Mouse (Mus musculus) frontal cortex, adult 2 months (tissue): Measurements from ENCODE around the gene Ces2f. TPM values are rescaled to one million over a fixed set of nuclear protein-coding genes. Genes with fewer than 3 reads are reported as not detected.
A peak's percentile ranks its signal among the peaks of the same experiment; 100 is the strongest.
"Not testable (repeated sequence)": the region's sequence is repeated elsewhere in the genome, so short reads cannot be mapped to it uniquely, and the experiment has no call there.

Experiments used
- DNase-seq, 2 experiments: peaks; one replicate each; pipeline ENCODE4 v3.0.0; 2022; ENCODE audit warnings: low spot score in 1 of 2; ENCODE audit errors: extremely low spot score in 1 of 2
- polyA plus RNA-seq: library from polyadenylated mRNA; depleted of rRNA; stranded (reverse); fragments of >200 nt; gene quantifications from 2 replicates; pipeline ENCODE4 v1.2.3, GENCODE M21; 2012; rRNA removed

The Ces2f gene
- polyA plus RNA-seq: not detected in 2 replicates

DNA sequence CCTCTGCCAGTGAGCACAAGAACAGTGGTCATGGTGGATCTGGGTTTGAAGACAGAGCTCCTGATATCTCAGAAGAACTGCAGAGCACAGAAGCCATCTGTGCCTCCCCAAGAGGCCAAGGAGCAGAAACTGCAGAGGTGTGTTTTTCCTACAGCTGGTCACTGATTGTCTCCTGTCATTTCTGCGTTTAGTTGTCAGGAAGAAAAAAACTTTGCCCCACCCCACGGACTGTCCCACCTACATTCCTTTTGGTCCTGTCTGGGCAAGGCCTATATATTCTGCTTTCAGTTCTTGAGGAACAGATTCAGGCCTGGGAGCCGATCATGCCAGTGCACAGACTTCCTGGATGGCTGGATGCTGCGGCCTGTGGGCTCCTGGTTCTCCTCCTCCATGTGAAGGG, at the start of gene Ces2f:
Gene Ces2f, plus strand, starts transcription at position 301 of the 400 bp plus-strand sequence.
- no peak for DNase-seq

DNA sequence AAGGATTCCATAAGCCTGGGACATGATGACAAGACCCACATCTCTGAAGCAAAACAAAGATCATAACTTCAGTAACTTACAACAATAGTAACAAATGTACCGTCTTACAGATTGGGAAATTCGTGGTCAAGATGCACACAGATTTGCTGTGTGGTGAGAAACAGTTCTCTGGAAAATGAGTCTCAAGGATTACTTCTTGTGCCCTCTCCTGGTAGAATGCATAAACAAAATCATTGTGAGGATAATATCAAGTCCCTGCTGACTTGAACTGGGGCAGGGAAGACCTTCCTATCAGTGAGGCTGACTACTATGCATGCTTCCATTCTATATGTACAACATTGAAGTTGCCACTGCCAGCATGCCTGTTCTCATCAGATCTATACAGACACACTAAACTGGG, 45.4 kb upstream of the Ces2f start:
- DNase-seq: no peak

DNA sequence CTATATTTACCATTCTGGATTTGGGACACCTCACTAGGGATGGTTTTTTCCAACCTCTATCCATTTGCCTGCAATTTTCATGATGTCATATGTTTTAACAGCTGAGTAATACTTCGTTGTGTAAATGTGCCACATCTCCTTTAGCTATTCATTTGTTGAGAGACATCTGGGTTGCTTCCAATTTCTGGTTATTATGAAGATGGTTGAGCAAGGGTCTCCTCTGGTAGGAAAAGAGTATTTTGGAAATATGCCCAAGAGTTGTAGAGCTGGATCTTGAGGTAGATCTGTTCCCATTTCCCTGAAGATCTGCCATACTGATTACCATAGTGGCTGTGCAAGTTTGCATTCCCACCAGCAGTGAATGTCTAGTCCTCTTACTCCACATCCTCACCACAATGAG, 40.0 kb upstream of the Ces2f start:
- DNase-seq: no peak

DNA sequence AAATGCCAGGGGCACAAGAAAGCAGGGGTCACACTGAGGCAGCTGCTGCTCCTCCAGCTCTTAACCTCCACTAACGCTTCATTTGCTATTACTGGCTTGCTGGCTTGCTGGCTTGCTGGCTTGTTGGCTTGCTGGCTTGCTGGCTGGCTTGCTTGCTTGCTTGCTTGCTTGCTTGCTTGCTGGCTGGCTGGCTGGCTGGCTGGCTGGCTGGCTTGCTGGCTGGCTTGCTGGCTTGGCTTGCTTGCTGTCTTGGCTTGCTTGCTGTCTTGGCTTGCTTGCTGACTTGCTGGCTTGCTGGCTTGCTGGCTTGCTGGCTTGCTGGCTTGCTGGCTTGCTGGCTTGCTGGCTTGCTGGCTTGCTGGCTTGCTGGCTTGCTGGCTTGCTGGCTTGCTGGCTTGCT, 38.1 kb upstream of the Ces2f start:
- peak in 1 of 2 experiments; percentile 7 for DNase-seq

DNA sequence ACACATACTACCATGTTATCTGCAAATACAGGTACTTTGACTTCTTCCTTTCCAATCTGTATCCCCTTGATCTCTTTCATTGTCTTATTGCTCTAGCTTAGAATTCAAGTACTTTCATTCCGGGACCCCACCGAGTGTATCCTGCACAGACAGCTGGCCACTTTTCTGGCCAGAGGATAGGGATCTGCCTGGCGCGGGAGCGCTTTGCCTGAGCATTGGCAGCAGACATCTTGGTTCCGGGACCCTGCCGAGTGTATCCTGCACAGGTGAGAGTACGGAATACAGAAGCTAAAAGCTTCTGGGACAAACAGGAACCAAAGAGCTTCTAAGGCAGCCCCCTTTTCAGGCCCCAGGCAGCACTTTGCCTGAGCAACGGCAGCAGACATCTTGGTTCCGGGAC, 37.5 kb upstream of the Ces2f start:
- not testable (repeated sequence) for DNase-seq

DNA sequence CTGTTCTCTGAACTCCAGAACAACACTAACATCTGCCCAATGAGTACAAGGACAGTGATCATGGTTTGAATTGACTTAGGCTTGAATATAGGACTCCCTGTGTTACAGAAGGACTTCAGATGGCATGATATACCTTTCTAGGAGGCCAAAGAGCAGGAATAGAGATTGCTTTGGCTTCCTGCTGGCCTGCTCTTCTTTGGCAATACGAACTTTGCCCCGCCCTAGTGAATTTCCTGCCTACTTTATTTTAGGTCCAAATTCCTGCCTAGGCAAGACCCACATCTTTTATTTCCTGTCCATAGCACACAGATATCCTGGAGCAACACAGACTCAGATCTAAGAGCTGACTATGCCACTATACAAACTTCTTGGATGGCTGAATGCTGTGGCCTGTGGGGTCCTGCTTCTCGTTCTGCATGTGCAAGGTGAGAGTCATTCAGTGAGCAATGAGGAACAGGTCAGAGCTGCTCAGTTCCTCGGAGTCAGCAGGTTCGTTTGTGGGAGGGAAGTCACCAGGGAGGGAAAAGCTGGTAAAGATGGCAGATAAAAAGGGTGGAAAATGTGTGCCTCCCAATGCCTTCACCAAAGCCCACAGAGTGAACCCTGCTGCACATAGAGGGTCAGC, 21.1 kb upstream of the Ces2f start, which contains the start of gene Ces2e:
Gene Ces2e, plus strand, starts transcription at position 289 of the 625 bp plus-strand sequence.
- DNase-seq: no peak

DNA sequence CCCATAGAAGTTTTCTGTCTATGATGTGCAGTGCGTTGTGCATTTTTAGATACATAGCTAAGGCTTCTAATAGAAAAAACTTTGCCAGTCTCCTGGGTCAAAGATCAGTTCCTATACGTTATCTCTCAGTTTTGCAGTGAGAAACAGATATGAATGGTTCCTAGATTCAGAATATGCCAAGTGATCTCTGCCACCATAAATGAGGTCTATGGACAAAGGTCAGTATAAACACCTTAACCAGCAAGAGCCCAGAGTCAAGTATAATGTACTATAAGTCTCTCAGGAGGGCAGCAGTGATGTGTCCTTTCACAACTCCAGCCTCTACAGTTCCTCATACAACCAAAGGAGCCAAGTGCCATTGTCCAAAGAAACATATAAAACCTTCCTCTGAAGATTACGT, 19.9 kb upstream of the Ces2f start:
- no peak for DNase-seq

DNA sequence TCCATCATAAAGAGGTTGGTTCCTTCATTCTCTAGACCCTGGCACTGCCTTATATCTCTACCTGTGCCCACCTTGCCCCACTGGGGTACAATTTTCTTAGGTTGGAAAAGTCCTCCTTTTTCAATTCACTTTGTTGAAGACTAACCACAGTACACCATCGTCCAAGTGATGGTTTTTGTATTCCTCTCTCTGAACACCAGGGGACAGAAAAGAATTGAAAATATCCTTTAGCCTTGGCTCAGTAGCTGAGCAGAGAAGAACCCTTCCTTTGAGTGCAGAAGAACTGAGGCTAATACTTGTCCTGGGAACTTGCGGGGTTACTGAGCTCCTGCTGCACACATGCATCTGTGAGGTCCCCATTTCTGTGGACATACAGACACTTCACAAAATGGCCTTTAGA, 2.5 kb upstream of the Ces2f start:
- DNase-seq: no peak

DNA sequence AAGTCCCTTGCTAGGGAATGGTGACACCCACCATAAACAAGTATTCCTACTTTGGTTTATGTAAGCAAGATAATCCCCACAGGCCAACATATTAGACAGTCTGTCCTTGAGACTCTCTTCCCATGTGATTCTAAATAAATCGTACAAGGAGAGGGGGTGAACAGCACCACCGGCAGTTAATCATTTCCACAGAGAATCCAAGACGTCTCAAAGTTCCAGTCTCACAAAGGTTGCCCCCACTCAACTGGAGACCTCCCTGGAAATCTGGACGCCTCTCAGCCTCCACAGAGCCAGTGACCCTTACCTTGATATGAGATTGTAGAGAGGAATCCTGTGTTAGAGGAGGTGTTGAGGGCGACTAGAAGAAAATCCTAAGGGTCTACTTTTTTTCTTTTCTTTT, 1.9 kb downstream of the Ces2f start:
- DNase-seq: no peak

DNA sequence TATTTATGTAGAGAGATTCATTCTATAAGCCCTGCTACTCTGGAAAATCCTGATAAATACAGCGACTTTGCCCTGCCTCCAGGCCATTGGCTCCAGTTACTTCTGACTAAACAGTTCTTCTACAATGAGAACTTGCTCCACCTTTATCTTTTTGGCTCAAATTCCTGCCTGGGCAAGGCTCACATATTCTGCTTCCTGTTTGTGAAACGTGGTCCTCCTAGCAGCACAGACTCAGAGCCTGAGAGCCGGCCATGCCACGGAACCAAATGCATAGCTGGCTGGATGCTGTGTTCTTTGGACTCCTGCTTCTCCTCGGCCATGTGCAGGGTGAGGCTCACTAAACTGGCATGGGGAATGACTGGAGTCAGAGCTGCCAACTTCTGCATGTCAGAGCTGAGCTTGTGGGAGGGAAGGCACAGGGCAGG, 14.4 kb downstream of the Ces2f start, which contains the start of gene Ces2g:
Gene Ces2g, plus strand, starts transcription at position 182 of the 425 bp plus-strand sequence.
- no peak for DNase-seq

DNA sequence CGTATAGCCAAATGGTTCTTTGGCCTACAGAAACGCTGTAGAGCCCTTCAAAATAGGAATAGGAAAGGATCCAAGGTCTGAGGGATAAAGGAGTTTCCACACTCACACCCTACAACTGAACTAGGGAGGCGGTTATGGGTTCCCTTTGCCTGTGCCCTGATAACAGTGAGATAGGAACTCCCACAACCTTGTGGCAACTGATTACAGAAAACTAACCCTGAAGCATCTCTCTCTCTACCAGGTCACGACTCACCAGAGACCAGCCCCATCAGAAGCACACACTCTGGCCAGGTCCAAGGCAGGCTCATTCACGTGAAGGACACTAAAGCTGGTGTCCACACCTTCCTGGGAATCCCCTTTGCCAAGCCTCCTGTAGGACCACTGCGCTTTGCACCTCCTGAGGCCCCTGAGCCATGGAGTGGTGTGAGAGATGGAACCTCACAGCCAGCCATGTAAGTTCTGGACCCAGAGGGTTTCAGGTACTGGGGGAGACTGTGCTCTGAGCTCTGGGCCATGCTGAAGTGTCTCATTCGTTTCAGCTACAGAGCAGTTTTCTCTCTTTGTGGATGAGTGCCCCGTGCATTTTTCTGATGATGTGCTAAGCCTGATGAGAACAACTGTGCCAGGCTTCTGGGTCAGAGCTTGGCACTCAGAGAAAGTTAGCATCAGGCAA, 15.2 kb downstream of the Ces2f start:
- no peak for DNase-seq

DNA sequence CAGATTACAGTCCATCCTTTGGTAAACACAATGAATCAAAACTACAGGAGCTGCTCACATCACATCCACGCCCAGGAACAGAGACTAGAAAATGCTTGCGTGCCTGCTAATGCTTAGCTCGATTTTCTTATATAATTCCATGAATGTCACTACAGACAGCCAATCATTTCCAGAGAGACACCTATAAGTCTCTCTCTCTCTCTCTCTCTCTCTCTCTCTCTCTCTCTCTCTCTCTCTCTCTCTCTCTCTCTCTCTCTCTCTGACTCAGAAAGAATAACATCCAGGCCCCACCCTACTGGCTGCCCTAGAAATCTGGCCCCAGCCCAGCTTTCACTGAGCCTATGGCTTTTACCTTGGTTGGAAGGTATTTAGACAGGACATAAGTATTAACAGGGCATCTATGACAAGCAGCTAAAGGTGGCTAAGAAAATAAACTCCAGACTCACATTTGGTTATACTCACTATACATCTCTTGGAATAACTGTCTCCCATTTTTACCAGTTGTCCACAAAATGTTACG, 16.3 kb downstream of the Ces2f start:
- no peak for DNase-seq

DNA sequence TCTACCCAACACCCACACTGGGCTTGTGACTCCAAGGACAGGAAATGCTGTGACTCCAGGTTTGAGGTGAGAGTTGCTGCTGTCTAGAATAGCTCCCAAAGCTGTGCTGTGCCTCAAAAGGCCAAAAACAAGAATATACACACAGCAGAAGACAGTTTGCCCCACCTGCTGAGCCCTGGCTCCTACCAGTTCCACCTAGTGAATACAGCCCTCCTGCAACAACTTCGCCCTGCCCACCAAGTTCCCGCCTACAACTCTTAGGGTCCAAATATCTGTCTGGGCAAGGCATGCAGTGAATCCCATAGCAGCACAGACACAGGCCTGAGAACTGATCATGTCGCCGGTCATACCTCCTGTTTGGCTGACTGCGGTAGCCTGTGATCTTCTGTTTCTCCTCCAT, 37.0 kb downstream of the Ces2f start:
- DNase-seq: no peak

DNA sequence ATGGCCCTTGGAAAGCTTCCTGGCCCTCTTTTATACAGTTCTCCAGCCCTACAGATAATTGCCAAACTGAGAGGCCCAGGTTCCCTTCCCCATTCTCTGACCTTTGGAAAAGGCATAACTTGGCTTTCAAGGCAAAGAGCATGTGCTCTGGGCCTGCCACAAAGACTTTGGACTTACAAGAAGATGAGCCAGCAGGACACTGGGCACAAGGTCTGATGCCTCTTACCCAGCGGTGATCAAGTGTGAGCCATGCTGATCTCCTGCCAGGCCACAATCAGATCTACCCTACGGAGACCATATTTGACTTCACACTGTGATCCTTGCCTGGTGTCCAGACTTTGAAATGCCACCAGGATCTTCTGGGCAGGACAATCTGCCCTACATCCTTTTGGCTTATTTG, 37.8 kb downstream of the Ces2f start:
- DNase-seq: no peak

DNA sequence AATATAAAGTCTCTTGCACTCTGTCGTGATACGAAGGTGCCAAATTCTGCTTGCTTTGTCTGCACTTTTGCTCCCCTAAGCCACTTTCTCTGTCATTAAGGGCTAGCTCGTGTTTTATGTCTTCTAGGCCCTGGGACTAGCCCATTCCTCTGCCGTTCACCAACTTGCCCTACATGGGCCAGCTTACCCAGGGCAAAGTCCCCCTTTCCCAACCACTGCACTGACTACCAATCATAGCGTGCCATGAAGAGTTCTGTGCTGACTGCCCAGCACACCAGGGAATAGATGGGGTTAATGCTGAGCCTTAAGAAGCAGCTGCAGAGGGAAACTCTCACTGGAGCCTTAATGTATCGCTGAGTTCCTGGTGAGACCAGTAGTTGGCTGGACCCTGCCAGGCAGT, 51.0 kb downstream of the Ces2f start:
- no peak for DNase-seq

DNA sequence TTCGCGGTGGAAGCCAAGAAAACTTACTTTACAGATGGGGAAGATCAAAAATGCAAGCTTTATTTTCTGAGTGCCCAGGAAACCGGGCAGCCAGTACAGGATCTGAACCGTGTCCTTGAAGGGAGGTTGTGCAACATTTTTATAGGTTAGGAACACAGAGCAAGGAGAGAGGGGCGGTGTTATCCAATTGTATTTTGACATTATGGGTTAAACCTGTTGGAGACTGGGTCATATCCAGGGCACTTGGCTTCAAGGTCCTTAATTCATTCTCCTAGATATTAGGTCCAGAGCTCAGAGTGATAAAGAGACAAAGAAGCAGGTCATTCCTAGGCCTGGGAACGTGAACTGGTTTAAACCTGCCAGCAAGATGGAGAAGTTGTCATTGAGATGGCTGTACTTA, 52.0 kb downstream of the Ces2f start:
- no peak for DNase-seq

DNA sequence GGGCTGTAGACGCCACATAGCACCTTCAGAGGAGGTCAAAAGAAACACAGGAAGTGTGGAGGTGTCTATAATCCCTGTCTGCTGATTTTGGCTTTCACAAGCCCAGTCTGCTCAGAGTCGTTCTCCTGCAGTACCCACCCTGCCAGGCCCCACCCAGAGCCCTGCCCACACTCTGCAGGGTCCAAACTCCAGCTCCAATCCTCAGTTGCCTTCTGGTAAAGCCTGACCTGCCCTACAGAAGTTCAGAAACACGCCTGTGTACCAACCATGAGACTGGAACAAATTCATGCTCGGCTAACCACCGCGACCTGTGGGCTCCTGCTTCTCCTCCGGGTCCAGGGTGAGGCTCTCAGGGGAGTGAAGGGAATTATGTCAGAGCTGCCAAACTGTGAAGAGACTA, 53.4 kb downstream of the Ces2f start, which contains the start of gene Ces2h:
Gene Ces2h, plus strand, starts transcription at position 268 of the 400 bp plus-strand sequence.
- DNase-seq: no peak

Other genes with a start within 250 kb of the Ces2f start
- not detected in 2 replicates for gene Ces2a, start 213.4 kb upstream of the Ces2f start, polyA plus RNA-seq
- 0.04 and 0.08 TPM in 2 replicates for gene Ces2b, start 115.8 kb upstream of the Ces2f start, polyA plus RNA-seq
- gene Ces2c, start 100.3 kb upstream of the Ces2f start, polyA plus RNA-seq: not detected in 2 replicates
- gene Ces2e, start 21.1 kb upstream of the Ces2f start, polyA plus RNA-seq: 0.04 TPM in 1 of 2 replicates, not detected in the other
- 0.19 and 0.22 TPM in 2 replicates for gene Ces2g, start 14.4 kb downstream of the Ces2f start, polyA plus RNA-seq
- not detected in 2 replicates for gene Ces2h, start 53.5 kb downstream of the Ces2f start, polyA plus RNA-seq
- gene Ces3a, start 101.2 kb downstream of the Ces2f start, polyA plus RNA-seq: not detected in 2 replicates
- gene Ces3b, start 136.4 kb downstream of the Ces2f start, polyA plus RNA-seq: not detected in 2 replicates
- gene Ces4a, start 184.4 kb downstream of the Ces2f start, polyA plus RNA-seq: not detected in 2 replicates
- 25.2 and 28.1 TPM in 2 replicates for gene Cbfb, start 223.3 kb downstream of the Ces2f start, polyA plus RNA-seq